Mouse (Mus musculus) retina, postnatal 1 day (tissue): Measurements from ENCODE around the gene Fam117a.

Experiments used
- DNase-seq: peaks from one replicate; pipeline ENCODE4 v3.0.0-alpha.2; 2012

Gene Fam117a

DNA sequence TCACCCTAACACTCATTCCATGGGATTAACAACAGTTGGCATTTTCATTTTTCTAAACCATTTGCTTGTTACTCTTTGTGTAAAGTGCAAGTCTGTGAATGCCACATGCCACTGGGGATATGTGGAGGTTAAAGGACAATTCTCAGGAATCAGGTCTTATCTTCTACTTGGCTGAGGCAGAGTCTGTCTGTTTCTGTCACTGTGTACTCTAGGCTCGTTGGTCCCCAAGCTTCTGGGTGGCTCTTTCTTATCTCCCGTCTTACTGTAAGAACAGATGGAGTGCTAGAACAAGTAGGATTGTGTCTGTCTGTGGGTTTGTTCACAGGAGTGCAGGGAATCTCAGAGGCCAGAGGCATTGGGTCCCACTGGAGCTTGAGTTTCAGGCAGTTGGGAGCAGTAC, 94.5 kb downstream of the Fam117a start:
- DNase-seq, result no peak
